Mouse (Mus musculus): ENCODE data around the gene Wdr66.
A peak's percentile ranks its signal among the peaks of the same experiment; 100 is the strongest.
"Not testable (repeated sequence)": the region's sequence is repeated elsewhere in the genome, so short reads cannot be mapped to it uniquely, and the experiment has no call there.

Gene Wdr66

GRCm38 (mm10) chr5:123251834-123252233, at the start of gene Wdr66:
TSS of gene Wdr66 (plus strand) at chr5:123252102.
- no peak for DNase-seq (ENCODE audit: low read depth)

DNA sequence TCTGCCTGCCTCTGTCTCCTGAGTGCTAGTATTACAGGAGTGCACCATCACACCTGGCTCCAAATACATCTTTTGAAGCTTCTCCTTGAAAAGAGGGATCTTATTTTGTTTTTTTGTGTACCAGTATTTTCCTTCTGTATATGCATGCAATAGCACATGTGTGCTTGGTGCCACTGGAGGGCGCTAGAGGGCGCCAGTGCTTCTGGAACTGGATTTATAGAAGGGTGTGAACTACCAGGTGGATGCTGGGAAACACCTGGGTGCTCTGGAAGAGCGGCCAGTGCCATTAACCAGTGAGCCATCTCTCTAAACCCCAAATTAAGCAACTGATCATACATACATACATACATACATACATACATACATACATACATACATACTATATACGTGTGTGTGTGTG, 49.1 kb upstream of the Wdr66 start:
- not testable (repeated sequence) for DNase-seq (ENCODE audit: low read depth)

GRCm38 (mm10) chr5:123203591-123203990, 48.3 kb upstream of the Wdr66 start:
- DNase-seq (ENCODE audit: low read depth) = not testable (repeated sequence)

GRCm38 (mm10) chr5:123222346-123223050, 29.4 kb upstream of the Wdr66 start:
- DNase-seq (ENCODE audit: low read depth) = not testable (repeated sequence)

DNA sequence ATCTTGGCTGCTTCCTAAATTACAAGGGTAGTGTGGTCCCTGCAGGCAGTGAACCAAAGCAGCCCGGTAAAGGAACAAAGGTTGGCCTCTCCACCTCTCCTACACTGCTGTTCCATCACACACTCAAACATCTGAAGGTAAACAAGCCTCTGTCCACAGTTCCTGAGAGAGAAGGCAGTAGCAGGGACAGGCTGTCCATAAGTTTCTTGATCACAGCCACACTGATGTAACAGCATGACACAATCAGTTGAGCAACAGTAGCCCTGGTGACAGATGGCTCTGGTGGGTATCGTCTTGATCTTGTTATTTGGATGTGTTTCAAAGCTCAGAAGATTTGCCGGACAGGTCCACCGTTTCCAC, 28.9 kb upstream of the Wdr66 start:
- no peak for DNase-seq (ENCODE audit: low read depth)

- not testable (repeated sequence) for DNase-seq (ENCODE audit: low read depth)
Measured at GRCm38 (mm10) chr5:123223861-123224260, 28.0 kb upstream of the Wdr66 start.

GRCm38 (mm10) chr5:123226851-123227250, 25.1 kb upstream of the Wdr66 start:
- no peak for DNase-seq (ENCODE audit: low read depth)

DNA sequence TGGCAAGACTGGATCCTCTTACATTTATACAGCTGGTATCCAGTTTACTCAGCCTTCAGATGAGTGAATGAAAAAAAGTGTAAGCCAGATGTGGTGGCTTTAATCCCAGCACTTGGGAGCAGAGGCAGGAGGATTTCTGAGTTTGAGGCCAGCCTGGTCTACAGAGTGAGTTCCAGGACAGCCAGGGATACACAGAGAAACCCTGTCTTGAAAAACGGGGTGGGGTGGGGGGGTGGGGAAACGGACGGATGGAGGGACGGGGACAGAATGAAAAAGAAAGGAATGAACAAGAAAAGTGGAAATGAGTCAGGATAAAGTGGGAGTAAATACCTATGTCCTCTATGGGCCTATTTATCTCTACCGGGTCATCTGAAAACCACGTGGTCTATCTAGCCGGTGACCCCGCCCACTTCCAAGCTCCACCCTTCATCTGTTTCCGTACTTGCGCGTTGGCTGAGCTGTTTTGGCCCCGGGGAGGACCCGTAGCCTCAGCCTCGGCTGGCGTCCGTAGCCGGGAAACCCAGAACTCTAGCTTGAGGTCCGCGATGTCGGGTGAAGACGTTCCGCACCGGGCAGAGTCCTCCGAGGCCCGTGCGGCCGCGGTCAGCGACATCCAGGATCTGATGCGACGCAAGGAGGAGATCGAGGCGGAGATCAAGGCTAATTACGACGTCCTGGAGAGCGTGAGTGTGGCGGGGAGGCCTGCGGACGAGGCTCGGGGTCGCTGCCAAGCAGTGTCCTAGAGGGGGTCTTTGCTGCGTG, 24.0 kb upstream of the Wdr66 start:
- DNase-seq (ENCODE audit: low read depth) = peak; percentile 95

GRCm38 (mm10) chr5:123228524-123228922, 23.4 kb upstream of the Wdr66 start:
- DNase-seq (ENCODE audit: low read depth) = no peak

GRCm38 (mm10) chr5:123229296-123229695, 22.6 kb upstream of the Wdr66 start:
- no peak for DNase-seq (ENCODE audit: low read depth)

- no peak for DNase-seq (ENCODE audit: low read depth)
Measured at GRCm38 (mm10) chr5:123232180-123232579, 19.7 kb upstream of the Wdr66 start.

- no peak for DNase-seq (ENCODE audit: low read depth)
Measured at GRCm38 (mm10) chr5:123235731-123236130, 16.2 kb upstream of the Wdr66 start.

GRCm38 (mm10) chr5:123236426-123236825, 15.5 kb upstream of the Wdr66 start:
- DNase-seq (ENCODE audit: low read depth) = no peak

- no peak for DNase-seq (ENCODE audit: low read depth)
Measured at GRCm38 (mm10) chr5:123239501-123239900, 12.4 kb upstream of the Wdr66 start.

- DNase-seq (ENCODE audit: low read depth) = no peak
Measured at GRCm38 (mm10) chr5:123245518-123245917, 6.4 kb upstream of the Wdr66 start.

DNA sequence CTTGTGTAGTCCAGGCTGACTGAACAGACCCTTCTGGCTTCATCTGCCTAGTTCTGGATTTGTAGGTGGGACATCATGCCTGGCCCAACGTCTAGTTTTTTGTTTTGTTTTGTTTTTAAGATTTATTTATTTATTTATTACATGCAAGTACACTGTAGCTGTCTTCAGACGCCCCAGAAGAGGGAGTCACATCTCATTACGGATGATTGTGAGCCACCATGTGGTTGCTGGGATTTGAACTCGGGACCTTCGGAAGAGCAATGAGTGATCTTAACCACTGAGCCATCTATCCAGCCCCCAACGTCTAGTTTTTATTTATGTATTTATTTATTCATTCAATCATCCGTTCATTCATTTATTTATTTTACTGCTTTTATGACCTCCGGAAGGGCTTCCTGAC, 512 bp upstream of the Wdr66 start:
- no peak for DNase-seq (ENCODE audit: low read depth)

DNA sequence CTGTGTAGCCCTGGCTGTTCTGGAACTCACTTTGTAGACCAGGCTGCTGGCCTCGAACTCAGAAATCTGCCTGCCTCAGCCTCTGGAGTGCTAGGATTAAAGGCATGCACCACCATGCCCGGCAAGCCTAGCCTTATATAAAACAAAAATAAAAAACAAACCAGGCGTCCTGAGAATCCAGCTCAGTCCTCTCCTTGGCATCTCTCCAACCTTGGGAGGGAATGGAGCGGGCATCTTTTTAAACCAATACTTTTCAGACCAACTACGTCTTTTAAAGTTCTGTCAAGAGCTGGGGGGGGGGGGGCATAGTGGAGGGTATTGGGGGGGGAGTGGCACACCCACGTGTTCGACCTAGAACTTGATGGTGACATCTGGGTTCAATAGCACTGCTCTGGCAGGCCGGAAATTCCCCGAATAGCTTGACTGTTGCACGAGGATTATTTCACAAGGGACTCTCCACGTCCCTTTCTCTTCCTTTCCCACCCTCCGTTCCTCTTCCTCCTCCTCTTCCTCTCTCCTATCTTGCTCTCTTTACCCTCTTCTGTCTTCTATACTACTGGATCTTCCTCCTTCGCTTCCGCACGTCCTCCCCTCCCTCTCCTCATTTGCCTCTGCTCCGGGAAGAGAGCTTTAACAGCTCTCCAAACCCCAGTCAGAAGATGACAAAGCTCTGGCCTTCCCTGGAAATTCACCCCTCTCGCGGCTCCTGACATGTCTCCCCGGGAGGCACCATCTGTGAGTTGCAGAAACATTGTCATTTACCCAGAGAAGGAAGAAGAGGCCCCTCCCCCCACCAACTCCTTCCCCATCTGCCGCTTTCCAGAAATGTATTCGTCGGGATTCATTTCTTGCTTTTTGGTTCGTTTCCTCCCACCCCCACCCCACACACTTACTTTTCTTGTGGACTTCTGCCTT, 5.2 kb downstream of the Wdr66 start:
- no peak for DNase-seq (ENCODE audit: low read depth)

GRCm38 (mm10) chr5:123258990-123259389, 7.1 kb downstream of the Wdr66 start:
- DNase-seq (ENCODE audit: low read depth) = peak; percentile 58

DNA sequence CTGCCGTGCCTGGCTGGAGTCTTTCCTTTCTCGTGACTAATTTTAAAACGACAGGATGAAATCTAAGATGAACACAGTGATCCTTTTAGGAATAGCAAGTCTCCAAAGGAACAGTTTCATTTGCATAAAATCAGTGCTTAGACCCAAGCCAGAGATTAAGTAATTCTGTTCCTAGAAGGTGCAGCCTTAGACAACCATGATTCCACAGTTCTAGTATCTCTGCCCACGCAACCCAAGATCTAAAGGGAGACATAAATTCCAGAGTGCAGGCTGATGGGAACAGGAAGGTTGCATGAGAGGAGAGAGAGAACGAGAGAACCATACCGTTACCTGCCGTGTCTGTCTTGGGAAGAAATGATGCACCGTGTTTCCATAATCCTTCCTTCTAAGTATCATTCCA, 8.8 kb downstream of the Wdr66 start:
- DNase-seq (ENCODE audit: low read depth) = no peak

DNA sequence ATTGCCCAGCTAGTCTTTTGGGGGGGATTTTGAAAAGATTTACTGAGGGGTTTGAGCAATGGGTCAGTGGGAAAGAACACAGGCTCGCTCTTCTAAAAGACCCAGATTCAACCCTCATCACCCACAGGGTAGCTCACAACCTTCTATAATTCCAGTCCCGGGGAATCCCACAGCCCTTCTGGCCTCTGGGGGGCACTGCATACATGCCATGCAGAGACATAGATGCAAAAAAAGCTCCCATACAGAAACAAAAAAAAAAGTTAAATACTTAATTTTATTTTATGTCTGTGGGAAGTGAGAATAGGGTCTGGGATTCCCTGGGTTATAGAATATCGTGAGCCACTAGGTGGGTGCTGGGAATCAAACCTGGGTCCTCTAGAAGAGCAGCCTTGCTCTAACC, 15.0 kb downstream of the Wdr66 start:
- no peak for DNase-seq (ENCODE audit: low read depth)

DNA sequence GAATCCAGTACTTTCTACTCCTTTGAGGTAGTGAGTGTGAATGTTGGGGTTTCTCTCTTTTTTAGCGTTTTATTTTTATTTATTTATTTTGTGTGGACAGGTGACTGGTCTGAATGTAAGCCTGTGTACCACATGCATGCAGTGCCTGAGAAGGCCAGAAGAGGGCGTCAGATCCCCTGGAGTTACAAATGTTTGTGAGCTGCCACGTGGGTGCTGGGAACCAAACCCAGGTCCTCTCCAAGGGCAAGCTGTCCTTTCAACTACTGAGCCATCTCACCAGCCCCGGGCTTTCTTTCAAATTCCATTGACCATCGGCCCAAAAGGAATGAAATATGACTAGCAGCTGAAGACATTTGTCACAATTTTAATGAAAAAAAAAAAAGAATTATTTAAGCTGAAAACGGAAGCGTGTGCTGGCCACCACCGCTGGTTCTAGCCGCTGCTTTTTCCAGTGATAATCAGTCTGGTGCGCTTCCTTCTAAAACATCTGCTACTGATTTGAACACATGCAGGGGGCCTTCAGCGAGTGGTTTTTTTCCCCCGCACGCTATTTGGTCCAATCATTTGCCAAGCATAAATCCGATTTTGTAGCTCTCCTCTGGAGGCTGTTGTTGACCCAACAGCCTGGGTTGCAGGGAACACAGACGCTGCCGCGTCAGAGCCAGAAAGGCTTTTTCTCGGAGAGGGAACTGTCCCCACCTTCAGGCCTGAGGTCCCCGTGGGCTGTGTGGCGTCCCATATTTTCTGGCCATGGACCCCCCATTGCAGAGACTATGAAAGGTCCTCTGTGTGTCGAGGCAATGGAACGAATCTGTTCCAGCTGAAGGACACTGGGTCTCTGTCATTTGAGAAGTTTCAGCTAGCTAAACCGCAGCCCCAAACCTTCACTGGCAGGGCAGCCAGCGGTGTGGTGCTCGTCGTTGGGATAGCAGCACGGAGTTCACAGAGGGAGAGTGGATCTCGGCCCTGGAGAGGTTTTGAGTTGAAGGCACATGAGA, 16.9 kb downstream of the Wdr66 start:
- DNase-seq (ENCODE audit: low read depth) = no peak

Data from c-Kit-positive CD71-positive TER-119-negative erythroid progenitor cells, embryonic 14.5 days (primary cell).